Mouse (Mus musculus) embryonic fibroblast, embryonic 13.5 days (primary cell): Measurements from ENCODE around the gene Rabgap1l.
A peak's percentile ranks its signal among the peaks of the same experiment; 100 is the strongest.

Experiments
- CTCF ChIP-seq: IDR thresholded peaks from 2 replicates; pipeline ENCODE4 v1.5.1; 2011; ENCODE audit warnings: mild to moderate bottlenecking, control low read depth, low read length, moderate library complexity, borderline replicate concordance; ENCODE audit not compliant: insufficient read depth
- POLR2A ChIP-seq: IDR thresholded peaks from 2 replicates; pipeline ENCODE4 v1.6.1; 2011; ENCODE audit warnings: low read depth, mild to moderate bottlenecking, control low read depth, low read length, moderate library complexity

DNA sequence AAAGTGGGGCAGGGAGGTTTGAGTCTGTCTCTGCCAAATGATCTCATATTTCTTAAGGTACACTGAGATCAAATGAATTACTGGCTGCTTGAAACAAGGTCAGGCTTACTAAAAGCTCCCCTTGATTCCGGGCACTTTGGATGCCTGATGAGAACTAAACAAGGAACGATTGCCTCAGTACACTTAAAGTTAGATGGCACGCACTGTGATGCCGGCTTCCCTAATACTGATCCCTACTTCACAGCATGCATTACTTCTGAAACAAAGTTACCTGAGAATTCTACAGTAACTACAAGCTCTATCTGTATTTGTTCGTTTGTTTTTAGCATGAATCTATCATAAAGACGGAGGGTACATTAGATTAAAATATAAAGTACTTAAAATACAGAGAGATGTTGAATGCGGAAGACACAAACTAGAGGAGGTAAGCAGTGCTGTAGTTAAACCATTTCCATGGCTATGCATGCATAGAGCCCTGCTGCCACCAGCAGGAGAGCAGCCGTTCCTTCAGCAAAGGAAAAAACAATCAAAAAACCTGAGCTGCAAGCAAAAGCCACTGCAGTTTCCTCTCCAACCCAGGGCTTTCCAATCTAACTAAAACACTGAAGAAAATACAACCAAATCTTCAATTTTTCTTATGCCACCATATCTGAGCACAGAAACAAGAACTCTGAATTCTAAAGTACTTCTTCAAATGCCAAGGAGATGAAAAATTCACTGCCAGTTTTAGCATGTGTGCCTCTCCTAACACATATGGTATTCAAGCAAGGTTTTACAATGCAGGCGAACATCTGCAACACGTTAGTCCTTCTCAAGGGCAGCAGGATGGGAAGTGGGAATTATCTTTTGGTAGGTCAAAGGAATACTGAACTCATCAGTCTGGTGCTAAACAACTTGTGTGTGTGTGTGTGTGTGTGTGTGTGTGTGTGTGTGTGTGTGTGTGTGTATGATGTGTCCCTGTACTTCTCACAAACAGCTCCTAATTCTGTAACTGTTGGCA is 415.4 kb downstream of the Rabgap1l start:
- peak; percentile 79; the same call in 1 of the 2 replicates for TF ChIP-seq CTCF
- TF ChIP-seq POLR2A, result no peak
